Mouse (Mus musculus): ENCODE data around the gene Epb41l4b. TPM values are rescaled to one million over a fixed set of nuclear protein-coding genes. Genes with fewer than 3 reads are reported as not detected.

The Epb41l4b gene
- polyA plus RNA-seq, 1 experiment, result 10.7 TPM

DNA sequence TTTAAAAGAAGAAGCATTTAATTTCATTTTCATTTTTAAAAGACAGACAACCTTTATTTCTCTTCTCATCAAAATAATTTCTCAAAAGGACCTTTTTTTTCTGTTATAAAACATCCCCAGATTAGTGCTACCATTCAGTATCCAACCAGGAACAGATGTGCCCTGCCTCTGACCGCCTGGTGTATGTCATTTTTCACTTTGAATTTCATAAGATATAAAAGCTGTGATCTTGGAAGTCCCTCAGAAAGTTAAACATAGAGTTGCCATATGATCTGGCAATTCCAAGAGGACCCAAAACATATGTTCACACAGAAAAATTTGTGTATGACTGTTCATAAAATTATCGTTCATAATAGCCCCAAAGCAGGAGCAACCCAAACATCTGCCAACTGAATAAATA lies 151.3 kb downstream of the Epb41l4b start:
- Histone ChIP-seq H3K27me3 (ENCODE audit: control insufficient read depth, insufficient read depth, low read length) (peaks cover 9% of the 10 kb centered on the region; the same call in 1 of the 2 replicates), H3K36me3 (ENCODE audit: control insufficient read depth, insufficient read depth, low read length) (no peaks in the 10 kb centered on the region), H3K27ac (ENCODE audit: control insufficient read depth, insufficient read depth, low read length) (no peak overlapping the region), H3K4me3 (ENCODE audit: control insufficient read depth, insufficient read depth, low read length) (no peak overlapping the region), H3K4me1 (replicated peaks; ENCODE audit: control insufficient read depth, insufficient read depth, low read length) (peaks cover 13% of the 10 kb centered on the region)
- 95% methylated on average over 2 of the region's 2 CpGs for WGBS
- no peak for DNase-seq
- TF ChIP-seq CTCF (IDR thresholded peaks at IDR 0.05; ENCODE audit: borderline replicate concordance, control insufficient read depth, extremely low read depth, insufficient read depth, low read length, poor library complexity), result no peak
- TF ChIP-seq POLR2A (IDR thresholded peaks at IDR 0.05; ENCODE audit: control insufficient read depth, extremely low read depth, insufficient read depth, low read length, poor library complexity), result no peak

DNA sequence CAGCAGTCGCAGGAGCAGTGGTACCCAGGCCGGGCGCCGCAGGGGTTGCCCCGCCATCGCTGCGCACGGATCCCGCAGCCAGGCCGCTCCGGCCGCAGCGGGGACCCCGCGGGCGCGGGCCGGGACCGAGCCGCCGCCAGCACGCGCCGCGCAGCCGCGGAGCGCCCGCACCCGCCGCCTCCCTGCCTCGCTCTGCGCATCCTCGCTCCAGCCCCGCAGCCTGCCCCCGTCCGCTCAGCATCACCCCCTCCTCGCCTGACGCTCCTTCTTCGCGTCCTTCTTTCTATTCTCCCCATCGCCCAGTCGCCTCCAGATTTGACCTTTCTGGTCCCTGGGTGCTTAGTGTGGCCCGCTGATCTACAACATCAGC lies 153.0 kb downstream of the Epb41l4b start, which contains the start of gene Frrs1l:
Gene Frrs1l, minus strand, starts transcription at position 177 of the 370 bp plus-strand sequence.
- no peak for DNase-seq
- 3% methylated on average over 44 of the region's 44 CpGs for WGBS
- no peak for TF ChIP-seq POLR2A (IDR thresholded peaks at IDR 0.05; ENCODE audit: control insufficient read depth, extremely low read depth, insufficient read depth, low read length, poor library complexity)
- Histone ChIP-seq H3K27me3 (ENCODE audit: control insufficient read depth, insufficient read depth, low read length) (peaks cover 9% of the 10 kb centered on the region; the same call in 1 of the 2 replicates), H3K4me1 (replicated peaks; ENCODE audit: control insufficient read depth, insufficient read depth, low read length) (peaks cover 13% of the 10 kb centered on the region), H3K36me3 (ENCODE audit: control insufficient read depth, insufficient read depth, low read length) (no peaks in the 10 kb centered on the region), H3K27ac (ENCODE audit: control insufficient read depth, insufficient read depth, low read length) (no peak within 1 kb of the TSS), H3K4me3 (ENCODE audit: control insufficient read depth, insufficient read depth, low read length) (peak within 1 kb of the TSS; percentile 2; the same call in 1 of the 2 replicates)

DNA sequence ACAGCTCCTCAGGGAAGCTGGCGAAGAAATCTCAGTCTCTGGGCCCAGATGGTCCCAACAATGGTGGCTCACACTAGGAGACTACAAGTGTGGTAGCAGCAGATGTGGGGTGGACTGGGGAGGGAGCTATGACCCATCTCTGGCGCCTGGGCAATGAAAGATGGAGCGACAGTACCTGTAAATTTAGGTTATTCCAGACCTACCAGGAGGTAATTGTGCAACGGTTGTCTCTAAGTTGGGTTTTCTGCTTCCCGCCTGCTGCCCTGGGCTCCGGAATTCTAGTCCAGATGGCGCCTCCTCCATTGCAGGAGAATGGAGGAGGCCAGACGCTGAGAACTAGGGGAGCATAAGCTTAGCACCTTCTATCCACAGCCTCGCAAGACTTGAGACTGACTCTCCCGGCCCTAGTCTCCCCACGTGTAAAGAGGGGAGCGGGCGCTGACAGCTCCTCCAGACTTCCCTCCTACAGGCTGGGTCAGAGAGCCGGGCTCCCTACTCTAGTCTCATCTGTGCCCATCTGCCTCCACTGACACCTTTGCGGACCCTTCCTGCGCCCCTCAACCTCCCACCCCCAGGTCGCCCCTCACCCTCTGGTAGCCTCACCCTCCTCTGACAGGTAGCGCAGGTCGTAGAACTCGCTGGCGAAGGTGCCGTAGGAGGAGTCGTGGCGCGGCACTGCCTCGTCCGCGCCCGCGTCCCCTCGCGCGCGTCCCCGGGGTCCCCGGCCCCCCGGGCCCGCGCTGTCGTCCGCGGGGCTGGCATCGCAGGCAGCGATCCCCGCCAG lies 153.6 kb downstream of the Epb41l4b start:
- peaks cover 9% of the 10 kb centered on the region; the same call in 1 of the 2 replicates for H3K27me3 ChIP-seq (ENCODE audit: control insufficient read depth, insufficient read depth, low read length)
- TF ChIP-seq CTCF (IDR thresholded peaks at IDR 0.05; ENCODE audit: borderline replicate concordance, control insufficient read depth, extremely low read depth, insufficient read depth, low read length, poor library complexity), result no peak
- no peak for TF ChIP-seq POLR2A (IDR thresholded peaks at IDR 0.05; ENCODE audit: control insufficient read depth, extremely low read depth, insufficient read depth, low read length, poor library complexity)
- H3K27ac ChIP-seq (ENCODE audit: control insufficient read depth, insufficient read depth, low read length), result no peak overlapping the region
- H3K4me3 ChIP-seq (ENCODE audit: control insufficient read depth, insufficient read depth, low read length), result peak overlapping the region; percentile 2; the same call in 1 of the 2 replicates
- DNase-seq, result no peak
- WGBS, result 22% methylated on average over 45 of the region's 45 CpGs
- no peaks in the 10 kb centered on the region for H3K36me3 ChIP-seq (ENCODE audit: control insufficient read depth, insufficient read depth, low read length)
- H3K4me1 ChIP-seq (replicated peaks; ENCODE audit: control insufficient read depth, insufficient read depth, low read length), result peaks cover 13% of the 10 kb centered on the region

DNA sequence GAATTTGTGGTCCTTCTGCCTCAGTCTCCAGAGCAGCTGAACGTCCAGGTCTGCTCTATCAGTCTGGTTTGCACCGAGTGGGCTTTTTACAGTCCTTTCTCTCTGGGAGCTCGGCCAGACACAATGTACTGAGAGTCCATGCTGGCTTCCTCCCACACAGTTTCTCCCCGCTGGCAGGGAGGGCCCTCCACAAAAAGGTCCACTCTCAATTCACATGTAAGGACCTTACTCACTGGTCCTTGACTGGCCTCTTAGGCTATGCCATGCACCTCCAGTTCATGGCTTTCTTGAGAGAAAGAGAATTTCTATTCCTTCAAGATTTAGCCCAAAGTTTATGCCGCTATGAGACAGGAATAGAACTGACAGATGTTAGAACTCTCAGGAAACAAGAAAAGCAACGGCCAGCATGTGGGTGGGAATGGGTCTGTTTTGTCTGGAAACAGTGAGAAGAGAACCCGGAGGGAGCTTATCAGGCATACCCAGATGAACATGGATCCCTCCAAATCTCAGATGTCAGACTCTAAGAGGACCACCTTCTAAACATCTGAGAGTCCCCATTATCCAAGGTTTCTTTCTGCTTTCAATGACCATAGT lies 177.6 kb downstream of the Epb41l4b start:
- 75% methylated on average over 7 of the region's 7 CpGs for WGBS
- Histone ChIP-seq H3K4me3 (ENCODE audit: control insufficient read depth, insufficient read depth, low read length) (no peak overlapping the region), H3K4me1 (replicated peaks; ENCODE audit: control insufficient read depth, insufficient read depth, low read length) (no peaks in the 10 kb centered on the region), H3K27ac (ENCODE audit: control insufficient read depth, insufficient read depth, low read length) (no peak overlapping the region), H3K27me3 (ENCODE audit: control insufficient read depth, insufficient read depth, low read length) (no peaks in the 10 kb centered on the region), H3K36me3 (ENCODE audit: control insufficient read depth, insufficient read depth, low read length) (no peaks in the 10 kb centered on the region)
- no peak for TF ChIP-seq POLR2A (IDR thresholded peaks at IDR 0.05; ENCODE audit: control insufficient read depth, extremely low read depth, insufficient read depth, low read length, poor library complexity)
- no peak for TF ChIP-seq CTCF (IDR thresholded peaks at IDR 0.05; ENCODE audit: borderline replicate concordance, control insufficient read depth, extremely low read depth, insufficient read depth, low read length, poor library complexity)
- DNase-seq, result no peak

- Histone ChIP-seq H3K36me3 (ENCODE audit: control insufficient read depth, insufficient read depth, low read length) (no peaks in the 10 kb centered on the region), H3K4me1 (replicated peaks; ENCODE audit: control insufficient read depth, insufficient read depth, low read length) (no peaks in the 10 kb centered on the region), H3K27me3 (ENCODE audit: control insufficient read depth, insufficient read depth, low read length) (no peaks in the 10 kb centered on the region), H3K4me3 (ENCODE audit: control insufficient read depth, insufficient read depth, low read length) (no peak overlapping the region), H3K27ac (ENCODE audit: control insufficient read depth, insufficient read depth, low read length) (no peak overlapping the region)
- 97% methylated on average over 6 of the region's 6 CpGs for WGBS
- DNase-seq, result no peak
- TF ChIP-seq CTCF (IDR thresholded peaks at IDR 0.05; ENCODE audit: borderline replicate concordance, control insufficient read depth, extremely low read depth, insufficient read depth, low read length, poor library complexity) (no peak), POLR2A (IDR thresholded peaks at IDR 0.05; ENCODE audit: control insufficient read depth, extremely low read depth, insufficient read depth, low read length, poor library complexity) (no peak)
Measured at GRCm38 (mm10) chr4:56963687-56964086, 179.6 kb downstream of the Epb41l4b start.

GRCm38 (mm10) chr4:56961320-56961925 lies 181.8 kb downstream of the Epb41l4b start:
- no peaks in the 10 kb centered on the region for H3K36me3 ChIP-seq (ENCODE audit: control insufficient read depth, insufficient read depth, low read length)
- WGBS, result 94% methylated on average over 12 of the region's 12 CpGs
- H3K4me1 ChIP-seq (replicated peaks; ENCODE audit: control insufficient read depth, insufficient read depth, low read length), result no peaks in the 10 kb centered on the region
- no peak for DNase-seq
- no peak overlapping the region for H3K27ac ChIP-seq (ENCODE audit: control insufficient read depth, insufficient read depth, low read length)
- TF ChIP-seq POLR2A (IDR thresholded peaks at IDR 0.05; ENCODE audit: control insufficient read depth, extremely low read depth, insufficient read depth, low read length, poor library complexity) (no peak), CTCF (IDR thresholded peaks at IDR 0.05; ENCODE audit: borderline replicate concordance, control insufficient read depth, extremely low read depth, insufficient read depth, low read length, poor library complexity) (no peak)
- no peaks in the 10 kb centered on the region for H3K27me3 ChIP-seq (ENCODE audit: control insufficient read depth, insufficient read depth, low read length)
- no peak overlapping the region for H3K4me3 ChIP-seq (ENCODE audit: control insufficient read depth, insufficient read depth, low read length)

Measured in thymus, adult 2 months (tissue).